Mouse (Mus musculus): ENCODE results near the gene Cntn3.
"Not testable (repeated sequence)": the region's sequence is repeated elsewhere in the genome, so short reads cannot be mapped to it uniquely, and the experiment has no call there.

The Cntn3 gene

DNA sequence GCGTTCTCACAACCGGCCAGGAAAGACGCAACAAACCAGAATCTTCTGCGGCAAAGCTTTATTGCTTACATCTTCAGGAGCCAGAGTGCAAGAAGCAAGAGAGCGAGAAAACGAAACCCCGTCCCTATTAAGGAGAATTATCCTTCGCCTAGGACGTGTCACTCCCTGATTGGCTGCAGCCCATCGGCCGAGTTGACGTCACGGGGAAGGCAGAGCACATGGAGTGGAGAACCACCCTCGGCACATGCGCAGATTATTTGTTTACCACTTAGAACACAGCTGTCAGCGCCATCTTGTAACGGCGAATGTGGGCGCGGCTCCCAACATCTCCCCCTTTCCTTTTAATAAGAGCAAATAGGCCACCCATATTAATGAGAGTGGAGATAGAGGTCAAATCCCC is at the start of gene Cntn3:
TSS of gene Cntn3 (minus strand) at position 101 of the 400 bp plus-strand sequence.
- DNase-seq (ENCODE audit: low read depth), result not testable (repeated sequence)

- no peak for DNase-seq (ENCODE audit: low read depth)
Observed at GRCm38 (mm10) chr6:102600773-102601172, 27.9 kb upstream of the Cntn3 start.

GRCm38 (mm10) chr6:102597756-102598155 is 24.9 kb upstream of the Cntn3 start:
- DNase-seq (ENCODE audit: low read depth), result no peak

- DNase-seq (ENCODE audit: low read depth), result no peak
Observed at GRCm38 (mm10) chr6:102590151-102590550, 17.2 kb upstream of the Cntn3 start.

DNA sequence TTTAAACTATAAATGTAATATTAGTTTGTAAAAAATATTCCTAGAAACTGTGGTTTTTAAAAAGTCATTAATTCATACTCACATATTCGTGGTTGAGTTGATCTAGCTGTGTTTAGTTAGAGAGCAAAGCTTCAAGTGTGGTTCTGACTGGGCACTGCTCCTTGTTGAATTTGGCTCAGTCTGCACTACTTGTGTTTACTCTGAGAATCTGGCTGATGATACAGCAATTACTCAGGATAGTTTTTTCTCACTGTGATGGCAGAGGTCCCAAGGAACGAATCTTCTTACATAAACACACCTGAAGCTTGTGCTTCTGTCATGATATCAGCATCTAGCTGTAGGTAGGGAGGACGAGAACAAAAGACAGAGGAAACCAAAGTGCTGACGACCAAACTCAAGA is 16.4 kb upstream of the Cntn3 start:
- no peak for DNase-seq (ENCODE audit: low read depth)

- DNase-seq (ENCODE audit: low read depth), result no peak
Observed at GRCm38 (mm10) chr6:102586056-102586455, 13.2 kb upstream of the Cntn3 start.

- no peak for DNase-seq (ENCODE audit: low read depth)
Observed at GRCm38 (mm10) chr6:102583578-102583977, 10.7 kb upstream of the Cntn3 start.

DNA sequence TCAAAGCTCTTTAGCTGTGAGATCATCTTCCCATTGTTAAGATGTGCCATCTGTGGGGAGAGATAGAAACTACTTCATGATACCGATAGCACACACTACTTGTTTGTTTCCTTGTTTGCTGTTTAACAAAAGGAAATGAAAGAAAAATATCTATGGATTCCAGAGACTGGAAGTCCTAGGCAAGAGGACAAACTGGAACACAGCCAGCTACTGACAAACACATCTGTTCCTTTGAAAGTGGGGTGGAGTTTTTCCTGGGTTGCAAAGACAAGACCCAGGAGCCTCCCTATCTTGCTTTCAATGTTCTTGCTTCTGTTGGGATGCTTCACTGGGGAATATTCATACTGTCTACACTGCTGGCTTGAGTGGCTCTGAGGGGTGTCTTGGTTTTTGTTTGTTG is 5.4 kb downstream of the Cntn3 start:
- DNase-seq (ENCODE audit: low read depth), result no peak

GRCm38 (mm10) chr6:102565228-102565627 is 7.7 kb downstream of the Cntn3 start:
- no peak for DNase-seq (ENCODE audit: low read depth)

GRCm38 (mm10) chr6:102564011-102564731 is 8.7 kb downstream of the Cntn3 start:
- no peak for DNase-seq (ENCODE audit: low read depth)

GRCm38 (mm10) chr6:102563431-102563830 is 9.5 kb downstream of the Cntn3 start:
- DNase-seq (ENCODE audit: low read depth), result no peak

DNA sequence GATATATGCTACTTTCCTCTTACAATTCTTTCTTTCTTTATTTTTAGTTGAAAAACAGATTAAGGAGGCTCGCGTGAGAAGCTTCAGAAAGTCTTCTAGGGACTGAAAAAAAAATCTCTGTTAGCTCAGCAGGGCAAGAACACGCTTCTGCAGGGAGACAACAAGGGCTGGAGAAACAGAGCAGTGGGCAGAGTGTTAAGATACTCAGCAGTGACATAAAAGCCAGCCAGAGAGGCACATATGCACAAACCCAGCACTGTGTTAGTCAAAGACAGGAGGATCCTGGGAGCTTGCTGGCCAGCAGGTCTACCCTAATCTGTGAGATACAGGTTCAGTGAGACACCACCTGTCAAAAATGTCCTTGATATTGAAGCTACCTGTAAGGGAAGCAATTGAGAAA is 15.4 kb downstream of the Cntn3 start:
- no peak for DNase-seq (ENCODE audit: low read depth)

GRCm38 (mm10) chr6:102556497-102556896 is 16.4 kb downstream of the Cntn3 start:
- no peak for DNase-seq (ENCODE audit: low read depth)

GRCm38 (mm10) chr6:102555814-102556437 is 17.0 kb downstream of the Cntn3 start:
- no peak for DNase-seq (ENCODE audit: low read depth)

- DNase-seq (ENCODE audit: low read depth), result no peak
Observed at GRCm38 (mm10) chr6:102555067-102555657, 17.7 kb downstream of the Cntn3 start.

GRCm38 (mm10) chr6:102541633-102542412 is 31.1 kb downstream of the Cntn3 start:
- no peak for DNase-seq (ENCODE audit: low read depth)

- DNase-seq (ENCODE audit: low read depth), result peak; percentile 48
Observed at GRCm38 (mm10) chr6:102535599-102535998, 37.3 kb downstream of the Cntn3 start.

- no peak for DNase-seq (ENCODE audit: low read depth)
Observed at GRCm38 (mm10) chr6:102523037-102523436, 49.9 kb downstream of the Cntn3 start.

DNA sequence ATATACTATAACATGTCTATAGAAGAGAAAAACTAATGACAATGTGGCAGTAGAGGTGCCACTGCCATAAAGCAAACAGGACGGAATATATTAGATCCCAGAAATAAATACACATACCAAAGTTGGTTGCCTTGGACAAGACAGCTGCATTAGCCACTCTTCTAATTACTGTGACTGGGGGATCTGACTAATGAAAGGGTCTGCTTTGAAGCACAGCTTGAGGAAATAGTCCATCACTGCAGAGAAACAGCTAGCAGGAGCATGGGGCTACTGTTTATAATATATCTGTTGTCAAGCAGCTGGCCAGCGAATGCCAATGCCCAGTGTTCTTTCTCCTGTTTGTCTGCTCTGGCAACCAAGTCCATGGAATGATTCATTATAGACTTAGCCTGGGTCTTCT is 51.9 kb downstream of the Cntn3 start:
- no peak for DNase-seq (ENCODE audit: low read depth)

GRCm38 (mm10) chr6:102515231-102515630 is 57.7 kb downstream of the Cntn3 start:
- no peak for DNase-seq (ENCODE audit: low read depth)

DNA sequence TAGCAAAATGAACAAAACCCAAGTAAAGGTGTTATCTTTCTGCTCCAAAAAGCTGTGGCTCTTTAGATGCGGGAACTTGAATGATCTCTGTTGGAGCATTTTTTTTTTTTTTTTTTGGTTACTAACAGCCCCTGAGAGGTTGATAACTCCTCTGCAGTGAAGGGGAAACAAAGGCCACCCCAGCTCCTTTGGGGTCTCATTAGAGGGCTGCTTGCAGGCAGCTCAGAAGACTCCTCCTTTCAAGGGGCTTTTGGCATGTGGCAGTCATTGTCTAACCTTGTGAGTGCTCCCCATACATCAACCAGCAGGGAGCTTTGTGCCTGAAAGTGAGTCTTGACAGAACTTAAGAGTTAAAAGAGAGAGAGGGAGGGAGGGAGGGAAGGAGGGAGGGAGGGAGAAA is 60.8 kb downstream of the Cntn3 start:
- DNase-seq (ENCODE audit: low read depth), result no peak

DNA sequence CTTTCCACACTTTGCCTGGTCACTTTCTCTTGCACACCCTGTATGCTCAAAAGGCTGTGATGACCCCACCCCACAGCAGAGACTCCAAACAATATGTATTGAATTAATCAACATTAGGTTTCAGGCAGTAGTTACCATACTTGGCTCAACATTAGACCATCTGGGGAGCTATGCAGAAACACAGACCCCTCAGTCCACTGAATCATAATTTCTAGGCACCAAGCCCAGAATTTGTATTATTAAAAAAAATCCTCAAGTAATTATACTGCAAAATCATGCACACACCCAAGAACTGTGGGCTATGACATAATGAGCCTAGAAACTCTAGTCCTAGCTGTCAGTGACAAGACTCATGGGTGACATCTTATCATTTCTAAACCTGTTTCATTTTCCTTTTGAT is 87.4 kb downstream of the Cntn3 start:
- DNase-seq (ENCODE audit: low read depth), result no peak
